13 mouse cellular contexts compared by ENCODE assay signal in genomic region chr12:111535281-111535680, GRCm38 (mm10). TPM values are rescaled to one million over a fixed set of nuclear protein-coding genes. Genes with fewer than 3 reads are reported as not detected.
DNase-seq lines count a peak whose midpoint lies in the region; ATAC-seq and TF ChIP-seq lines count a peak whose summit lies in the region.
"Had no signal": no experiment of that assay in that cellular context is flagged by ENCODE, and none has a peak within 500 bp of the region (broad histone marks: within the 10 kb centered on the region; RNA-seq: fewer than 3 reads in every experiment).

No protein-coding gene starts in this region.

- H3K36me3 ChIP-seq in heart, embryonic 12.5 days, result peaks cover 9% of the 10 kb centered on the region
- peaks cover 4% of the 10 kb centered on the region for H3K36me3 ChIP-seq in testis, adult 2 months (ENCODE audit: control insufficient read depth, insufficient read depth, low read length)
- H3K36me3 ChIP-seq in liver, postnatal 0 days (replicated peaks; ENCODE audit: insufficient read depth, low read length), result peaks cover 14% of the 10 kb centered on the region
- peaks cover 10% of the 10 kb centered on the region for H3K36me3 ChIP-seq in thymus, adult 2 months (ENCODE audit: control insufficient read depth, insufficient read depth, low read length)

- WGBS in heart, embryonic 12.5 days, result 47% methylated on average over 6 of the region's 6 CpGs
- WGBS in liver, postnatal 0 days (ENCODE audit: insufficient replicate concordance), result 16% methylated on average over 6 of the region's 6 CpGs
- WGBS in thymus, adult 2 months, result 74% methylated on average over 6 of the region's 6 CpGs

- TF ChIP-seq POLR2A in testis, adult 2 months (IDR thresholded peaks at IDR 0.05; ENCODE audit: control insufficient read depth, low read depth, low read length), result no peak
- no peak for TF ChIP-seq POLR2A in thymus, adult 2 months (IDR thresholded peaks at IDR 0.05; ENCODE audit: control insufficient read depth, extremely low read depth, insufficient read depth, low read length, poor library complexity)

- no peak for ATAC-seq in heart, embryonic 12.5 days (ENCODE audit: insufficient number of reproducible peaks, low FRiP score)
- peak; percentile 22 for ATAC-seq in liver, postnatal 0 days
- ATAC-seq: activated CD4-positive, CD25-positive, alpha-beta regulatory T cell, adult 4 months had no signal

- peak; percentile 96 for TF ChIP-seq EP300 in liver, postnatal 0 days (IDR thresholded peaks at IDR 0.05; ENCODE audit: low read depth)

- H3K27me3 ChIP-seq in heart, embryonic 12.5 days (replicated peaks), result no peaks in the 10 kb centered on the region
- H3K27me3 ChIP-seq in testis, adult 2 months (ENCODE audit: control insufficient read depth, insufficient read depth, low read length), result no peaks in the 10 kb centered on the region
- H3K27me3 ChIP-seq in liver, postnatal 0 days (ENCODE audit: insufficient read depth, low read length), result no peaks in the 10 kb centered on the region
- H3K27me3 ChIP-seq in thymus, adult 2 months (ENCODE audit: control insufficient read depth, insufficient read depth, low read length), result no peaks in the 10 kb centered on the region

- DNase-seq in heart, postnatal 14 days, result no peak
- DNase-seq in testis, postnatal 10 days (ENCODE audit: low spot score), result no peak
- peak; percentile 62 for DNase-seq in liver, postnatal 0 days
- DNase-seq in thymus, postnatal 10 days (ENCODE audit: low spot score in 2 of 2), result no peak
- no peak for DNase-seq in thymus, adult 2 months
- no peak for DNase-seq in right cerebral cortex, adult 18-20 months
- DNase-seq: embryo, embryonic 11 days; kidney, adult 8-10 months; right cerebral cortex, postnatal 4 days had no signal

- H3K4me2 ChIP-seq in heart, embryonic 12.5 days, result peak overlapping the region; percentile 14
- peak overlapping the region; percentile 49 for H3K4me2 ChIP-seq in liver, postnatal 0 days (ENCODE audit: low read depth, low read length)

- H3K4me3 ChIP-seq in heart, embryonic 12.5 days, result no peak overlapping the region
- H3K4me3 ChIP-seq in testis, adult 2 months (ENCODE audit: control insufficient read depth, low read depth, low read length), result peak overlapping the region; percentile 76
- H3K4me3 ChIP-seq in liver, postnatal 0 days (ENCODE audit: low read depth, low read length), result no peak overlapping the region
- no peak overlapping the region for H3K4me3 ChIP-seq in thymus, adult 2 months (ENCODE audit: control insufficient read depth, insufficient read depth, low read length)

- 0 out of 2 replicates have a peak overlapping the region, but pooled peaks have one; percentile 5 for H3K9ac ChIP-seq in heart, embryonic 12.5 days
- 0 out of 2 replicates have a peak overlapping the region, but pooled peaks have one; percentile 99 for H3K9ac ChIP-seq in liver, postnatal 0 days (replicated peaks)

- no peak for TF ChIP-seq CTCF in testis, adult 2 months (IDR thresholded peaks at IDR 0.05; ENCODE audit: control insufficient read depth, insufficient read depth, insufficient replicate concordance, low read depth, low read length)
- TF ChIP-seq CTCF in liver, postnatal 0 days (IDR thresholded peaks at IDR 0.05; ENCODE audit: low read depth), result peak; percentile 31
- no peak for TF ChIP-seq CTCF in thymus, adult 2 months (IDR thresholded peaks at IDR 0.05; ENCODE audit: borderline replicate concordance, control insufficient read depth, extremely low read depth, insufficient read depth, low read length, poor library complexity)

- no peaks in the 10 kb centered on the region for H3K9me3 ChIP-seq in heart, embryonic 12.5 days (replicated peaks)
- no peaks in the 10 kb centered on the region for H3K9me3 ChIP-seq in liver, postnatal 0 days (ENCODE audit: low read length)

- H3K4me1 ChIP-seq in heart, embryonic 12.5 days (replicated peaks), result peaks cover 35% of the 10 kb centered on the region
- peaks cover 10% of the 10 kb centered on the region; the same call in 1 of the 2 replicates for H3K4me1 ChIP-seq in testis, adult 2 months (ENCODE audit: control insufficient read depth, insufficient read depth, low read length)
- H3K4me1 ChIP-seq in liver, postnatal 0 days (ENCODE audit: insufficient read depth), result peaks cover 38% of the 10 kb centered on the region
- peaks cover 6% of the 10 kb centered on the region for H3K4me1 ChIP-seq in thymus, adult 2 months (replicated peaks; ENCODE audit: control insufficient read depth, insufficient read depth, low read length)

- no peak overlapping the region for H3K27ac ChIP-seq in heart, embryonic 12.5 days (ENCODE audit: poor library complexity, severe bottlenecking)
- H3K27ac ChIP-seq in testis, adult 2 months (ENCODE audit: control insufficient read depth, insufficient read depth, low read depth, low read length), result peak overlapping the region; percentile 36
- H3K27ac ChIP-seq in liver, postnatal 0 days (ENCODE audit: low read depth), result peak overlapping the region; percentile 100
- H3K27ac ChIP-seq in thymus, adult 2 months (ENCODE audit: control insufficient read depth, insufficient read depth, low read length), result no peak overlapping the region

- intact Hi-C loops in heart, postnatal 14 days (cut with DNase I), result no loop called here

RNA-seq across cellular contexts. Expression of gene Eif5, which starts 2.5 kb away (rescaled TPM):
- polyA plus RNA-seq in heart, embryonic 12.5 days (2016; fragmentation: Nextera tagmentation; extraction: Ambion mirVana), result 510 TPM in 2 replicates
- total RNA-seq in heart, postnatal 14 days (2021), result 100 to 1,000 TPM; 155 to 167 TPM
- polyA plus RNA-seq in testis, adult 2 months (2012; rRNA removed), result 280 and 283 TPM in 2 replicates
- 520 and 559 TPM in 2 replicates for polyA plus RNA-seq in liver, postnatal 0 days (2015; fragmentation: Nextera tagmentation; extraction: Ambion mirVana)
- polyA plus RNA-seq in thymus, adult 2 months (2012; rRNA removed), result 88.0 and 124 TPM in 2 replicates

RNA-seq across cellular contexts. Expression of gene Mark3, which starts 39.0 kb away (rescaled TPM):
- polyA plus RNA-seq in heart, embryonic 12.5 days (2016; fragmentation: Nextera tagmentation; extraction: Ambion mirVana), result 51.0 and 53.7 TPM in 2 replicates
- 10 to 100 TPM; 65.2 to 72.1 TPM for total RNA-seq in heart, postnatal 14 days (2021)
- polyA plus RNA-seq in testis, adult 2 months (2012; rRNA removed), result 17.0 and 21.4 TPM in 2 replicates
- 9.5 and 11.0 TPM in 2 replicates for polyA plus RNA-seq in liver, postnatal 0 days (2015; fragmentation: Nextera tagmentation; extraction: Ambion mirVana)
- 45.9 and 47.7 TPM in 2 replicates for polyA plus RNA-seq in thymus, adult 2 months (2012; rRNA removed)

RNA-seq across cellular contexts. Expression of gene Gm266, which starts 49.7 kb away (rescaled TPM):
- 2.1 and 2.4 TPM in 2 replicates for polyA plus RNA-seq in heart, embryonic 12.5 days (2016; fragmentation: Nextera tagmentation; extraction: Ambion mirVana)
- total RNA-seq in heart, postnatal 14 days (2021), result 1 to 10 TPM; 1.2 to 1.7 TPM
- 1.7 and 1.8 TPM in 2 replicates for polyA plus RNA-seq in testis, adult 2 months (2012; rRNA removed)
- polyA plus RNA-seq in liver, postnatal 0 days (2015; fragmentation: Nextera tagmentation; extraction: Ambion mirVana), result 0.49 and 0.54 TPM in 2 replicates
- 1.4 and 1.8 TPM in 2 replicates for polyA plus RNA-seq in thymus, adult 2 months (2012; rRNA removed)
- total RNA-seq: monocyte, adult 5-6 weeks had no signal
- polyA plus RNA-seq: activated CD4-positive, CD25-positive, alpha-beta regulatory T cell, adult 4 months had no signal

Comparison
In these comparisons a context has a peak if more than half of its experiments do, and no peak if none do; other contexts are left out.
1. H3K27ac ChIP-seq: peak in testis, adult 2 months (single experiment) and liver, postnatal 0 days (single experiment); none in heart, embryonic 12.5 days (single experiment) and thymus, adult 2 months (single experiment).